Mouse (Mus musculus) c-Kit-positive CD71-positive TER-119-negative erythroid progenitor cells, embryonic 14.5 days (primary cell): ENCODE measurements around the gene Tent4b.
"Not testable (repeated sequence)": the region's sequence is repeated elsewhere in the genome, so short reads cannot be mapped to it uniquely, and the experiment has no call there.

Source experiments
- DNase-seq: peaks from one replicate; pipeline ENCODE4 v3.0.0-alpha.2; 2013; ENCODE audit warnings: low read depth

Gene Tent4b

GRCm38 (mm10) chr8:88198945-88199571 is at the start of gene Tent4b:
Gene Tent4b, plus strand, starts transcription at chr8:88199213.
- DNase-seq: peak; percentile 73

GRCm38 (mm10) chr8:88150910-88151371 is 48.1 kb upstream of the Tent4b start:
- DNase-seq: no peak

GRCm38 (mm10) chr8:88160237-88160995 is 38.6 kb upstream of the Tent4b start:
- no peak for DNase-seq

- peak; percentile 74 for DNase-seq
These were observed 37.6 kb upstream of the Tent4b start for GRCm38 (mm10) chr8:88161439-88161838.

GRCm38 (mm10) chr8:88175264-88175663 is 23.7 kb upstream of the Tent4b start:
- no peak for DNase-seq

- no peak for DNase-seq
These were observed 21.7 kb upstream of the Tent4b start for GRCm38 (mm10) chr8:88177291-88177690.

- no peak for DNase-seq
These were observed 15.9 kb upstream of the Tent4b start for GRCm38 (mm10) chr8:88183121-88183520.

GRCm38 (mm10) chr8:88184914-88185313 is 14.1 kb upstream of the Tent4b start:
- DNase-seq: no peak

GRCm38 (mm10) chr8:88185716-88186115 is 13.3 kb upstream of the Tent4b start:
- no peak for DNase-seq

GRCm38 (mm10) chr8:88197328-88197727 is 1.7 kb upstream of the Tent4b start:
- DNase-seq: no peak

- DNase-seq: no peak
These were observed 465 bp upstream of the Tent4b start for GRCm38 (mm10) chr8:88198551-88198944.

GRCm38 (mm10) chr8:88199700-88200601 is 938 bp downstream of the Tent4b start:
- no peak for DNase-seq

GRCm38 (mm10) chr8:88200724-88201495 is 1.9 kb downstream of the Tent4b start:
- no peak for DNase-seq

- no peak for DNase-seq
These were observed 2.6 kb downstream of the Tent4b start for GRCm38 (mm10) chr8:88201641-88202040.

GRCm38 (mm10) chr8:88206016-88206415 is 7.0 kb downstream of the Tent4b start:
- DNase-seq: no peak

GRCm38 (mm10) chr8:88207121-88207821 is 8.3 kb downstream of the Tent4b start:
- DNase-seq: no peak

- DNase-seq: not testable (repeated sequence)
These were observed 11.2 kb downstream of the Tent4b start for GRCm38 (mm10) chr8:88209930-88210827.

GRCm38 (mm10) chr8:88221353-88221752 is 22.3 kb downstream of the Tent4b start:
- DNase-seq: no peak

GRCm38 (mm10) chr8:88225358-88225757 is 26.3 kb downstream of the Tent4b start:
- no peak for DNase-seq

GRCm38 (mm10) chr8:88227851-88228250 is 28.8 kb downstream of the Tent4b start:
- DNase-seq: no peak
